Mouse (Mus musculus): ENCODE results near the gene Cfap97d1.

The Cfap97d1 gene

DNA sequence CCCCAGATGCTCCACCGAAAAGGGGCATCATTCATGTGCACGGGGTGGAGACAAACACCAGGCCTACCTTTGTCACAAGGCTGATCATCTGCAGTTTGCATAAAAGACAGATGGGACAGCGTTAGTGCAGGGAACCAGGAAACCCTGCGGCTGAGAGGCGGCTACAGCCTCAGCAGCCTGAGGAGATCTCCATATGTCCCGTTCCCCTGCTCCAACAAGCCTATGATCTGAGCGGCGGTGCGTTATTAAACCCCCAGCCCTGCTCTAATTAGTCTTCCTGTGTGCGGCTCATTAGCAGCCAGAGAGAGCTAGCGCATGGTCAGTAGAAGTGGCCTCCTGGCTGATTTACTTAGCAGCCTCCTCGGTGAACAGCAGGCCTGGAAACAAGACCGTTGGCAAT is 26.1 kb downstream of the Cfap97d1 start:
- peak; percentile 59 for DNase-seq (ENCODE audit: low read depth, low spot score)

DNA sequence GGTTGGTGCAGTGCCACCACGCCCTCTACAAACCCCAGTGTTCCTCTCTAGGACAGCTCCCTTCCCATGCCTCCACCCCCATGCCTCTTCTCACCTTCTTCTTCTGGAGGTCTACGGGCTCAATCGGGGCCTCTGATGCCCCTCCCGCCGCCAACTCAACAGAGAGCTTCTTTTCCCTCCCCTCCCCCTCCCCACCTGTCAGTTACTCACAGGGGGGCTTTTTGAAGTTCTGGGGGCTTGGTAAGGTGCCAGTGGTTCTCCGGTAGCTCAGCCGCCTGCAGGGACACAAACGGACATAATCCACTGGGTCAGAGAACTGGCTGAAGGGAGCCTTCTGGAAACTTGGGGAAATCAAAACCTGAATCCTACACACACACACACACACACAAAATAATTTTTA is 27.4 kb downstream of the Cfap97d1 start:
- DNase-seq (ENCODE audit: low read depth, low spot score): no peak

DNA sequence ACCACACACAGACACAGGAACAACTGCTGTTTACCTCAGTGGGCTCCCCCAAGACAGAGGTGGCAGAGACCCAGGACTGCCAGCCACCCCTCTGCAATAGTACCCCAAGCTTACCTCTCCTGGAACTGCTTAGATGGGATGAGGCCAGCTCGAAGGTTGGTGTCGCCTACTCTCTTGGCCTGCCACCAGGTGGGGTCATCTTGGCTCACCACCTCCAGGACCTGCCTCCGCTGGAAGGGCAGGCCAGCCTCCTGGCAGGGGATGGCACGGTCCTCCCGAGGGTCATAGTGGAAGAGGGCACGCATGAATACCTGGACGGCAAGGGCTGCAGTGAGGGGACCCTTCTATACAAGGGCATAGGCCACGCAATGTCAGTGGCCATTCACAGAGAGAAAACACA is 29.1 kb downstream of the Cfap97d1 start:
- no peak for DNase-seq (ENCODE audit: low read depth, low spot score)

DNA sequence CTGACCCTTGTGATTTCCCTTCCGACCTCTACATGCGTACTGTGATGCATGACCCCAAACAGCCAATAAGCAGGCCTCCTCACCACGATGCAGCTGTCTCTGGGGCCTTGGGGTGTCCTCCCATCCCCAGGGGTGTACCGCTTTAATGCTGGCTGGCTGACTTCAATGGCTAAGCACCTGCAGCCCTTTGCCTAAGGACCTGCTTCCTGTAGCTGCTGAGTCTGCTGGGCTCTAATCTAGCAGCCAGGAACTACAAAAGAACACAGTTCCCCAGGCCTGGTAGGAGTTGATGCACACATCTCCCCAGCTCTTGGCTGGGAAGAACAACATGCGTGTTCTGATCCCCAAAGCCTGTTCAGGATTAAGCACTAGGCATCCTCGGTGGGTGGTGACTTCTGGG is 31.4 kb downstream of the Cfap97d1 start:
- DNase-seq (ENCODE audit: low read depth, low spot score): no peak

DNA sequence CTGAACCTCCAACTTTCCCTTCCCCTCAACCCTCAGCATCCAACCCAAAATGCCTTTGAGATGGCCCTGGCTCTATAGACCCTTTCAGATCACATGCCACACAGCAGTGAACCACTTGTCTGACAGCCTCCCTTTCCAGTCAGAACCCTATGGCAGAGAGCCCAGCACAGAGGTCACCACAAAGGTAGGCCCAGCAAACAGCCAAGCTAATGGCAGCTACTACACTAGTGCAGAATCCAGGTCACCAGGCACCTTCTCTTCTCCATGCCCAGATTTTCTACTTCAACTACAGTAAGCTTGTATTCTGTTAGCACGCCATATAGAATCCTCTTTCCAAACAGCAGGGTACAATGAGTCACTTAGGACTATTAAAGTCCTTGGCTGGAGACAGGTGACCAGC is 32.1 kb downstream of the Cfap97d1 start:
- no peak for DNase-seq (ENCODE audit: low read depth, low spot score)

DNA sequence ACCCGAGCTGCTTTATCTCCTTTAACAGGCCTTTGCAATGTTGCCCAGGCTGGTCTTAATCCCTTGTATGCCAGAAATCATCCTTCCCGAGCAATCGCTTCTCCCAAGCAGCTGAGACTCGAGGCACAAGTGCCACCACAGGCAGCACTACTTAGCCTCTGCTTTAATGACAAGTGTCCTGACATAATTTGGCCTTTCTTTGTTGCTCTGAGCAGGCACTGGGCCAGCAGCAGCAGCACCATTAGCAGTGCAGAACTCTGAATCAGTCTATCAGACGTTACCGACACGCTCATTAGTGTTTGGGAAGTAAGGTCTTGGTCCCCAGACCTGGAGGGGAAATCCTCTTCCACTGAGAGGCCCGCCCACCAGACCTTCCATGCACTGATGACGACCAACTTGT is 35.7 kb downstream of the Cfap97d1 start:
- DNase-seq (ENCODE audit: low read depth, low spot score): no peak

DNA sequence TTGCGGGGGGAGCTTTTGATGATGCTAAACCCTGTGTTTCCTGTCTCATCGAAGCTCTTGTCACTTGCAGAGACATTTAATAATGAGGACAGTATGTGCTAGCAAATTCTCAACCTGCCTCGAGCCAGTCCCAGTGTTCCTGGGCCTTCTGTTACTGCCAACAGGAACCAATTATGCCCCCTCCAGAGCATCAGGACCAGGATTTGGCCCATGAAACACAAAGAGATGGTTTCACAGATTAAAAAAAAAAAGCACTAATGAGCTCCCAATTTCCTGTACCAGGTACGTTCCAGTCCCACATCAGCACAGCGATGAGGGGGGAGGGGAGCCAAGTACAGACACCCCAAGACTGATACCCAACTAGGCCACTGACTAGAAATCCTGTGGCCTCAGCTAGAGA is 37.1 kb downstream of the Cfap97d1 start:
- no peak for DNase-seq (ENCODE audit: low read depth, low spot score)

DNA sequence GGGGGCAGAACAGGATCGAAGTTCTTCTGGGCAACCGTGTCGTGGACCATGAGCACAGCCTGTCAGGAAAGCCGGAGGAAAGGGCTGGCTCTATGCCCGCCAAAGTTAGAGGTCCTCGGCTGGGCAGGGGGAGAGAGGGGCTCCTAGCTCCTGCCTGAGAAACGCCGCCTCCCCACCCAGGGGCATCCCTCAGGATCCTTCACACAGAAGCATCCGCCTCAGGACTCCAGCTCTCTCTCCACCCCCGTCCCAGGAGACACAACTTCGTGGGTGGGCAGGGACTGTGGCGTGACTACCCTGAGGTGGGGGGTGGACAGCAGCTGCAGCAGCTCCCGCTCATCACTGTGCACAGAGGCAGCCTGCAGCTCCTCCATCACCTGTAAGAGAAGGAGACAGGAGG is 39.3 kb downstream of the Cfap97d1 start:
- DNase-seq (ENCODE audit: low read depth, low spot score): no peak

DNA sequence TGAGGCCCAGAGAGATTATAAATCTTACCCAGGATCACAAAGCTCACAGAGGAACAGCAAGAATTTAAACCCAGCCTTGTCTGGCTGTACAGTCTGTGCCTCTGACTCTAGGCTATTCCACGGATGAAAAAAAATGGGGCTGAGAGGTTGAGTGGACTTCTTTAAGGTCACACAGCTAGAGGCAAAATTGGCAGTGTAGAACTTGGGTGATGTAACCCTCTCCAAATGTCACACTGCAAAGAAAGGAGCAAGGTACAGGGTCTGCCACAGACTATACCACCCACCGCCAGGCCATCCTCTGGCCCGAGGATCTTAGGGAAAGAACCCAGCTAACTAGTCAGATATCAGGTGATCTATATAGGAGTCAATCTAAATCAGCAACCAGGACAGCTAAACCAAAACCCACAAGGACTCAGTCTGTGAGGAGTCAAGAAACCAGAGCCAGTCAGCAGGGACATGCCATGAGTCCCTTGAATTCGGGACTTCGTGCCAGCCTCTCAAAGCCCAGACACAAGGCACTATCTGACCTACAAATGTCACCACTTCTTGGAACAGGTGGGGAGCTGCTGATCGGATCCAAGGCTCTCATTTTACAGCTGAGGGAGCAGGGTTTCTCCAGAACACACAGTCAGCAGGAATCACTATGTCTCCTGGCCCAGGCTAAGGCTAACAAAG is 40.1 kb downstream of the Cfap97d1 start:
- no peak for DNase-seq (ENCODE audit: low read depth, low spot score)

DNA sequence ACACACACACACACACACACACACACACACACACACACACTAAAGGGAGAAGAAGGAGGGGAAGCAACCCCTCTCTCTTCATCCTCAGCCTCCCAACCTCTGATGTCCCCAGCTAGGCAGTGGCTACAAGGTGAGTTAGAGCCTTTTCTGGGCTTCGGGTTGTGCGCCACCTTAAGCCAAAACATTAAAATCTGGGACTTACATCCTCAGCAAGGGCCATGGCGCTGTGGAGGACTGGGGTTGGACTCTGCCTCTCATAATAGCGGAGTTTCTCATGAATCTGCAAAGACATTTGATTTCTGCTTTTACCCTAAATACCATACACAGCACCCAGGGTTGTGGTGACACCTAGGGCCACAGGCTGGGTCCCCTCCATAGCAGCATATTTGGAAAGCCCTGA is 40.8 kb downstream of the Cfap97d1 start:
- no peak for DNase-seq (ENCODE audit: low read depth, low spot score)

DNA sequence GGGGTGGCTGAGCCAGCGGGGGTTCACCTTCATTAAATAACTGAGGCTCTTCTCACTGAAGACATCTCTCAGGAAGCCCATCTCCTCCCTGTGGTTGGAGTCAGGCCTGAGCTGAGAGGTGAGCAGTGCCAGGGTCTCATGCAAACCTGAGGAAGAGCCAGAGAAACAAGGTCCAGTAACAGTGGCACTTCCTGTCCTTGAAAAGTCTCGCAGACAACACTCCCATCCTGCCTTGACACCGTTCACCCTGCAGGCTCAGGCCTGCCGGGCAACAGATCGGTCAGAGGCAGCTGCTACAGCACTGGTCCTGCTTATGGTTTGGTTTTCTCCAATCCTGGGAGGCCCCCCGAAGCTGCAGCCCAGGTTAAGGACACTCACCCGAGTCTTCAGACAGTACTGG is 41.3 kb downstream of the Cfap97d1 start:
- DNase-seq (ENCODE audit: low read depth, low spot score): no peak

DNA sequence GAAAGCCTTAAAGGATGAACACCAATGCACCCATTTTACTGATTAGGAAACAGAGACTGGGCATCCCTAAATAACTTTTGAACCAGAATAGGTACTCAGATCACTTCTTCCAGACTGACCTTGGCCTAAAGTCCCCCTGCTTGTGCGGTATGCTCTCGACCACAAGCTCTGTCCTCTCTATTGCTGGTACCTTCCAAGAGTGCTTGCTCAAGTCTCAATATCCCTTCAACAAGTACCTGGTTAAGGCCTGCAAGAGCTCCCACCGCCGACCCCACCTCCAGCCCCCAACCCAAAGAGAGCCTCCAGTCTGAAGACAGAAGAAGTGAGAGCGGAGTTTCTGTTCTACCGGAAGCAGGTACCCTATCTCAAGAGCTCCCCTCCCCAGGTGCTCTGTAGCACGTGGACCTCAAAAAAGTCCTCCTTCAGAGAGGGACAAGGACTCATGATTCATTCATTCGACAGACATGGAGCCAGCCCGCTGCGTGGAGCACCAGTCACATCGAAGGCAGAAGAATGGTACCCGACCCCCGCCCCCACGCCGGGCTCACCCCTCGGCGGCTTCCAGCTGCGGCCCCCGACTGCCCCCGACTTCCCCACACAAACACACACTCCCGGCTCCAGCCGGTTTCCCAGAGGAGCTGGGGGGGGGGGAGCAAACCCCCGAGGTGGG is 42.0 kb downstream of the Cfap97d1 start:
- DNase-seq (ENCODE audit: low read depth, low spot score): no peak

DNA sequence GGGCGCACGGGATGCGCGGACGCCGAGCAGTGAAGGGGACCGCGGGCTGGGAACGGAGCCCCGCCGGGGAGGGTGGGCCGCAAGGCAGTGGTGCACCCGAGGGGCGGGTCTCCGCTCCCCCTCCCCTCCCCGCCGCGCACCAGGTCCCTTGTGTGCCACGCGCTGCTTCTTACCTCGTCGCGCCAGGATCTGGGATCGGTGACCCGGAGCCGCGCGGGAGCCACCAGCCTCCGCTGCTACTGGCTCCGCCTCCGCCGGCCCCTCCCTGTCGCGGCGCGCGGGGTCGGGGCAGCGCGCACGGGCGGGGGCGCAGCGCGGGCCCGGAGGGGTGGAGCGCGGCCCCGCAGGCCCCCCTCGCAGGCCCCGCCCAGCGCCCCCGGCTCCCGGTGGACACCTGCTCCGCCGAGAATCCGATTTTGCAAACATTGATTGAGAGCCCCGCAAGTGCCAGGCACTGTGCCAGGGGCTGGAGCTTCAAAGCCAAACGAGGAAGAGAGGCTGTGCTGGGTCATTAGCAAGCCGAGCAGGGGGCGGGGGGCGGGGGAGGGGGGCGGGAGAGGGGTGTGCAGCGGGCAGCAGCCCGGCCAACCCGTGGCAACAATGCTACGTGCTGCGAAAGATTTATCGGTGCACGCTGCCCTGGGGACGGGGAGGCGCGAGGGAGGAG is 42.7 kb downstream of the Cfap97d1 start:
- DNase-seq (ENCODE audit: low read depth, low spot score): peak; percentile 68

DNA sequence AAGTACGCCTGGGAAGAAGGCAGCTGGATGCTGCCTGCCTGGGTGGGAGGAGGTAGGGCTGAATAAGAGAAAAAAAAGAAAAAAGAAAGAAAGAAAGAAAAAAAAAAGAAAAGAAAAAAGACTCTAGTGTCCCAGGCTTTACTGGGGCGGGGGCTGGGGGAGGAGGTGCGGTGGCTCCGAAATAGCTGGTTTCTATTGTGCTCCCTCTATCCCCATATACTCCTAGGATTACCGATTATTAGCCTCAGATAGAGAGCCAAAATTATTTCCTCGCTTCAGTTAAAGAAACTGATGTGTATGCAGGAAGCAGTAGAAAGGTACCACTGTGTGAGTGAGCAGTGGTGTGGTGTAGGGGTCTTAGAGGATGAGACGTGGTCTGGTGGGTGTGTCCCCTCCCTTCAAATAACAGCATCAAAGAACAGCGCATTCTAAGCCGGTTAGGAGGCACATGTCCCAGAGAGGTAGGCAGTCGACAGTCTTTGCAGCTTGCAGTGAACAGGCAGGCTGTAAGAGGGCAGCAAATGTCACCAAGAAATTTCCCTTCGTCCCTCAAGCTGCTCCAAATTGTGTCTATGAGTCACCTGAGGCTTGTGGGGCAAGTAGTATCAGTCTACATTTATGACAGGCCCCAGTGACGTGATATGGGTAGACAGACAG is 43.4 kb downstream of the Cfap97d1 start:
- no peak for DNase-seq (ENCODE audit: low read depth, low spot score)

DNA sequence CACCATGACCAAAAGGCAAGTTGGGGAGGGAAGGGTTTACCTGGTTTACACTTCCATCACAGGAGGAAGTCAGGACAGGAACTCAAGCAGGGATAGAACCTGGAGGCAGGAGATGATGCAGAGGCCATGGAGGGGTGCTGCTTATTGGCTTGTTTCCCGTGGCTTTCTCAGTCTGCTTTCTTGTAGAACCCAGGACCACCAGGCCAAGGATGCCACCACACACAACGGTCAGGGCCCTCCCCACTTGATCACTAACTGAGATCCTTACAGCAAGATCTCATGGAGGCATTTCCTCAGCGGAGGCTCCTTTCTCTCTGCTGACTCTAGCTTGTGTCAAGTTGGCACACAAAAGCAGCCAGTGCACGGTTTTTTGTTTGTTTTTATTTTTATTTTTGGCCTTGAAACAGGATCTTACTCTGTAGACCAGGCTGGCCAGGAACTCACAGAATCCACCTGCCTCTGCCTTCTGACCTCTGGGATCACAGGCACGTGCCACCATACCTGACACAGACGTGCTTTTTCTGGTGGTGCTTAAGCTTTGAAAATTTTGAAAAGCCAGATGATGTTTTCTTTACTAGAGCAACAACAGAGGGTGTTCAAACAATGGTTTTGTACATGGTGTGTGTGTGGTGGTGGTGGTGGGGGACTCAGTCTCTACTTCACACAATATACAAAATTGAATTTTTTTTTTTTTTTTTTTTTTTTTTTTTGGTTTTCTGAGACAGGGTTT is 44.2 kb downstream of the Cfap97d1 start, which contains the start of gene Mpp3:
Gene Mpp3, minus strand, starts transcription at position 375 of the 730 bp plus-strand sequence.
- DNase-seq (ENCODE audit: low read depth, low spot score): no peak

DNA sequence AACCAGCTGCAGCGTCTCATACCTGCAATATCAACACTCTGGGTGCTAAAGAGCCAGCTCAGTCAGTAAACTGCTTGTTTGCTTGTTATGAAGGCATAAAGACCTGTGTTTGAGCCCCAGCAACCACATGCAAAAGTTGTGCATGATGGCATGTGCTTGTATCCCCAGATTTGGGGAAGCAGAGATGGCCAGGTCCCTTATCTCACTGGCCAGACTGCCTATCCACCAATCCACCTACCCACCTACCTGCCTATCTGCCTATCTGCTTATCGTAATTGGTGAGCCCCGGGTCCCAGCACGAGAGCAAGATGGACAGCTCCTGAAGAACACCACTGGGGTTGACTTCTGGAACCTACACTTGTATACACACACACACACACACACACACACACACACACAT is 45.2 kb downstream of the Cfap97d1 start:
- DNase-seq (ENCODE audit: low read depth, low spot score): no peak

DNA sequence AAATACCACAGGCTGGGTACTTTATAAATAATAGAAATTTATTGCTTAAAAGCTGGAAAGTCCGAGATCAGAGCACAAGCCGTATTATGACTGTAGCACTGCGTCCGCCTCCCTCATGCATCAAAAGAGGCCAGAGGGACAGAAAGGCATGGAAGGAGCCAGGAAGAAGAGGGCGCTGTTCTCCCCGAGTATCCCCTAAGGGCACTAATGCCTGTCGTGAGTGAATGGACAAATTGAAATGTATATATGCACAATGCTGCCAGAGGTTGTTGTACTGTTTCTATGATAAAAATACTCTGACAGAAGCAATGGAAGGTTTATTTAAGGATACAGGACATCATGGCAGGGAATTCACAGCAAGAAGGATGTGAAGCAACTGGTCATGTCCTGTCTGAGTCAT is 45.9 kb downstream of the Cfap97d1 start:
- DNase-seq (ENCODE audit: low read depth, low spot score): no peak

DNA sequence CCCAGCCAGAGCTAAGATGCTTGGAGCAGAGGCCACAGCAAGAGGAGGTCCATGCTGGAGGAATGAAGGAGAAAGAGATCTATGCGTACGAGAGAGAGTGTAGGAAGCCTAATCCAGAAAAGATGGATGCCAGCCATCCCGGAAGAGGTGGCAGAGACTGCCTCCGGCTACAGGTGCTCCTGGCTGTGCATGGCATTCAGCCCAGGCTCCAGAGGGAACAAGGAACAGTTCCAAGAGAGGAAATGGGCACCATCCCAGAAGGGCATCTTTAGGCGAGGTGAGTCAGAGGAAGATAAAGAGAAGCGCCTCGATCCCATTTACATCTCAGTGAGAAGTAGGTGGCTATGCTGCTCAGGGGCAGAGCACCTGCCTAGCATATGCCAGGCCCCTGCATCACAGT is 47.1 kb downstream of the Cfap97d1 start:
- DNase-seq (ENCODE audit: low read depth, low spot score): no peak

DNA sequence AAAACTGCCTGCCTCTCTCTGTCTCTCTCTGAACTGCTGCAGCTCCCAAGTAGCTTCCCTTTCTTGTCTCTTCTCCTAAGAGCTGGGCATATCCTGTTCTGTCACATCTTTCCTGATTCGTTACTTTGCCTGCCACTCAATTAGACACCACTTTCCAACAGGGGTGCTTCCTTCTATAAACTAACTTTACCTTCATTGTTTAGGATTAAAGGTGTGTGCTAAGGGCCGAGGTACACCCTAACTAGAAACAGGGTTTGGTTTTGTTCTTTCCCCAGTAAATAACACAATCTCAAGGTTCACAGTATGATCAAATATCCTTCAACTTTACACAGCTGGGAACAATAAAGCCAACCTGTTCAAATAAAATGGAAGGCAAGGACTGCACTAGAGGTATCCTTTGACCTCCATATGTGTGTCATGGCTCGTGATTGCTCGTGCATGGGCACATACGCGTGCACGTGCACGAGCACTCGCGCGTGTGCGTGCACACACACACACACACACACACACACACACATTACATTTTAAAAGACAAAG is 49.0 kb downstream of the Cfap97d1 start:
- DNase-seq (ENCODE audit: low read depth, low spot score): no peak

DNA sequence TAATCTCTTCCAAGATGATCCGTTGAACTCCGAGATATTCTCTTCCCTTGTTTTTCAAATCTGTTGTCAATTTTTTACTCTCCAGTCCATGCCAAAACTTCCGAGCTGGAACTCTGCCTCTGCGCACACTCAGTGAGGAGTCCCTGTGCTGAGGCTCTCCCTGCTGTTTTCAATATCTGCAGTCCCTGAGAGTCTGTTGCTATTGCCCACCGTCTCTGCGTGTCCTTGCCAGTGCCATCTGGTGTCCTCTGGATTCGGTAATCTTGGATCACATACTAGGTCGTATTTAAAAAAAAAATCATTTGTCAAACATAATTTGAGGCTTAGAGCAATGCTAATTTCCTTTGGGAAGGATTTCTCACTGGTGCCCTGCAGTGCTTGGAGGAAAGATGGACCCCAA is 50.8 kb downstream of the Cfap97d1 start:
- DNase-seq (ENCODE audit: low read depth, low spot score): no peak

DNA sequence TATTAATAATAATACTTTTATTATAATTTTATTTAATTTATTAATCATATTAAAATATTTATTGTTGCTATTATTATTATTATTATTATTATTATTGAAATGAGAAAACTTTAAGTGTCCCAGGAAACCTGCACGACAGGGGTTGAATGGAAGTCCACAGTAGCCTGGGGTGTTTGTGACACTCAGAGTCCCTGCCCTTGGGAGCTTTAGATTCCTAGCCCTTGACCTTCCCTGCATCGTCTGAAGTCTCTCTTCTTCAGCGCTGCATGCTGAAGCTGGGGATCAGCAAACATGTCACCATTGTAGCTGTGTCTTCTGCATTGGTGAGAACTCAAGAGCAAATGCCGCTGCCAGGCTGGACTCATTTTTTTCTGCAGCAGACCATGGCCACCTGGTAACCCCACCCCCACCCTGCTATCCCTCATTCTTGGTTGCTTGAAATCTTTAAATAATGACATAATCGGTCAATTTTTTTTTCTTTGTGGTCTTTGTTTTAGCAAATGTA is 51.4 kb downstream of the Cfap97d1 start:
- DNase-seq (ENCODE audit: low read depth, low spot score): no peak

All from retina, postnatal 7 days (tissue).